Mouse (Mus musculus) forebrain, embryonic 11.5 days (tissue): Measurements from ENCODE around the gene Rnf207. TPM values are rescaled to one million over a fixed set of nuclear protein-coding genes. Genes with fewer than 3 reads are reported as not detected.

Experiments
- ATAC-seq: fragments of 200-750 bp; cut with Nextera tagmentation; replicated peaks from 2 replicates; pipeline ENCODE4 v1.8.0; 2017; ENCODE audit warnings: moderate TSS enrichment; ENCODE audit not compliant: low FRiP score
- DNase-seq: peaks from one replicate; pipeline ENCODE4 v3.0.0-alpha.2; 2017; ENCODE audit warnings: low spot score
- H3K27ac ChIP-seq: fragments of 300-500 bp; sonication (generic); 2 replicates; pipeline ENCODE4 v1.5.1; 2014; ENCODE audit warnings: low read depth, low read length
- H3K27me3 ChIP-seq: fragments of 300-500 bp; sonication (generic); 2 replicates; pipeline ENCODE4 v1.6.1; 2014; ENCODE audit warnings: mild to moderate bottlenecking, low read length, mixed read lengths; ENCODE audit not compliant: control insufficient read depth, insufficient read depth
- H3K36me3 ChIP-seq: fragments of 300-500 bp; sonication (generic); 2 replicates; pipeline ENCODE4 v1.6.1; 2014; ENCODE audit warnings: mild to moderate bottlenecking, low read length, moderate library complexity, mixed read lengths; ENCODE audit not compliant: control insufficient read depth, insufficient read depth
- H3K4me1 ChIP-seq: fragments of 300-500 bp; sonication (generic); replicated peaks from 2 replicates; pipeline ENCODE4 v1.6.1; 2014; ENCODE audit warnings: low read length, mixed read lengths; ENCODE audit not compliant: control insufficient read depth, insufficient read depth
- H3K4me2 ChIP-seq: fragments of 300-500 bp; sonication (generic); 2 replicates; pipeline ENCODE4 v1.6.1; 2014; ENCODE audit warnings: low read depth, mild to moderate bottlenecking, low read length, moderate library complexity, mixed read lengths; ENCODE audit not compliant: severe bottlenecking
- H3K4me3 ChIP-seq: fragments of 300-500 bp; sonication (generic); 2 replicates; pipeline ENCODE4 v1.5.1; 2014; ENCODE audit warnings: low read depth, low read length
- H3K9ac ChIP-seq: fragments of 300-500 bp; sonication (generic); 2 replicates; pipeline ENCODE4 v1.6.1; 2014; ENCODE audit warnings: low read length
- H3K9me3 ChIP-seq: fragments of 300-500 bp; sonication (generic); 2 replicates; pipeline ENCODE4 v1.6.1; 2016; ENCODE audit warnings: low read length, mixed read lengths; ENCODE audit not compliant: control insufficient read depth
- WGBS: fragments of 180-500 bp; shearing (Covaris S2); extraction: QIAGEN DNeasy Blood & Tissue Kit; methylation state at CpG from one replicate; pipeline ENCODE4 v1.1.7; 2014; 5-methylcytosine and 5-hydroxymethylcytosine counted together
- polyA plus RNA-seq: library from polyadenylated mRNA; unstranded; fragments of >200 nt; fragmentation: Nextera tagmentation; extraction: Ambion mirVana; gene quantifications from 2 replicates; pipeline ENCODE4 v1.2.1, GENCODE M21; 2014

Gene Rnf207
- 0.60 and 1.2 TPM in 2 replicates for polyA plus RNA-seq

- H3K36me3 ChIP-seq, result no peaks in the 10 kb centered on the region
- H3K9ac ChIP-seq, result peak within 1 kb of the TSS; percentile 41
- WGBS, result 2% methylated on average over 26 of the region's 26 CpGs
- H3K4me3 ChIP-seq, result 0 out of 2 replicates have a peak within 1 kb of the TSS, but pooled peaks have one; percentile 7
- no peaks in the 10 kb centered on the region for H3K9me3 ChIP-seq
- no peak within 1 kb of the TSS for H3K27ac ChIP-seq
- peaks cover 47% of the 10 kb centered on the region for H3K27me3 ChIP-seq
- peak; percentile 74 for DNase-seq
- no peak for ATAC-seq
- H3K4me2 ChIP-seq, result peak within 1 kb of the TSS; percentile 38; the same call in 1 of the 2 replicates
- H3K4me1 ChIP-seq, result no peaks in the 10 kb centered on the region; the same call in 1 of the 2 replicates
These were observed at the start of gene Rnf207 for GRCm38 (mm10) chr4:152318517-152319234. TSS of gene Rnf207 (minus strand) at chr4:152318993.

DNA sequence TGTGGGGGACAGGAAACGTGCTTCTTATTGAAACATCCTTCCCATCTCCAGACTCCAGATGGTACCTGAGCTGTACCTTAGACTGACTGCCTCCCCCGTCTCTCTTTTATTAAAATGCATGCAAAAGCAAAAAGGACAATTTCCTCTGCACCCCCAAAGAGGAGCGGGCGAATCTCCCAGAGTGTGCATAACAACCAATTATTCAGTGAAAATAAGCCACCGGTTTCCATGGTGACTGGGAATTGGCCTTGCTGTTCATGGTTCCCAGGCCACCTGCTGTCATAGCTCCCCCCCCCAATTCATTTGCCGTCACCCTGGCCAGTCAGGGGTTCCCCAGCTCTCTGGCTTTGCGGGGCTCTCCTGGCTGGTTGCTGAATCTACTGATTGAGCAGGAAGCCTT, 46.4 kb upstream of the Rnf207 start:
- ATAC-seq, result no peak
- WGBS, result 50% methylated on average over 7 of the region's 7 CpGs
- Histone ChIP-seq H3K9ac (no peak overlapping the region), H3K4me2 (no peak overlapping the region), H3K36me3 (no peaks in the 10 kb centered on the region), H3K4me3 (no peak overlapping the region), H3K27me3 (no peaks in the 10 kb centered on the region; the same call in 1 of the 2 replicates), H3K4me1 (peaks cover 10% of the 10 kb centered on the region; the same call in 1 of the 2 replicates), H3K27ac (no peak overlapping the region), H3K9me3 (no peaks in the 10 kb centered on the region)
- no peak for DNase-seq

DNA sequence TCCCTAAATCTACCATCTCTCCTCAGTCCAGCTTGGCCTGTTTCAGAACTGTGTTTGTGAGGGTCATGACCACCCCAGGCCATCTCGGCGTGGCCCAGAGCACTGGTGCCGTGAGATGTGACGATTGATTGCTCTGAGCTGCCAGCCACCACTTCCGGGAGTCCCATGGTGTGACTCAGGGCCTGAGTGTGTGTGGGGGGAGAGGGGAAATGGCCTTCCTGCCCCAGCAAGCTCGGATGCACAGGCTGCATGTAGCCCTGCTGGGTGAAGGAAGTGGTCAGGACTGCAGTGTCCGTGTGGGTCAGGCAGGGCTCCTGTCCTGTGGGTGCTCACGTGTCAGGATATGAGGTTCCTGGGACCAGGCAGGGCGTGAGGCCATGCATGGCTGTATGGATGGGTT, 43.4 kb upstream of the Rnf207 start:
- DNase-seq, result no peak
- 78% methylated on average over 9 of the region's 9 CpGs for WGBS

GRCm38 (mm10) chr4:152360855-152361254, 42.1 kb upstream of the Rnf207 start:
- H3K4me1 ChIP-seq, result peaks cover 10% of the 10 kb centered on the region; the same call in 1 of the 2 replicates
- no peaks in the 10 kb centered on the region for H3K9me3 ChIP-seq
- H3K36me3 ChIP-seq, result no peaks in the 10 kb centered on the region
- H3K4me2 ChIP-seq, result peak overlapping the region; percentile 52
- peak; percentile 90 for DNase-seq
- H3K27ac ChIP-seq, result no peak overlapping the region
- under 1% methylated on average over 24 of the region's 24 CpGs for WGBS
- peak; percentile 79 for ATAC-seq
- H3K27me3 ChIP-seq, result peaks cover 2% of the 10 kb centered on the region; the same call in 1 of the 2 replicates
- peak overlapping the region; percentile 29; the same call in 1 of the 2 replicates for H3K9ac ChIP-seq
- peak overlapping the region; percentile 24 for H3K4me3 ChIP-seq

More for the DNA sequence above, 43.4 kb upstream of the Rnf207 start:
- Histone ChIP-seq H3K4me1 (peaks cover 10% of the 10 kb centered on the region; the same call in 1 of the 2 replicates), H3K36me3 (no peaks in the 10 kb centered on the region), H3K9ac (no peak overlapping the region), H3K9me3 (no peaks in the 10 kb centered on the region), H3K27me3 (peaks cover 2% of the 10 kb centered on the region; the same call in 1 of the 2 replicates), H3K4me2 (no peak overlapping the region), H3K4me3 (no peak overlapping the region), H3K27ac (no peak overlapping the region)
- no peak for ATAC-seq

DNA sequence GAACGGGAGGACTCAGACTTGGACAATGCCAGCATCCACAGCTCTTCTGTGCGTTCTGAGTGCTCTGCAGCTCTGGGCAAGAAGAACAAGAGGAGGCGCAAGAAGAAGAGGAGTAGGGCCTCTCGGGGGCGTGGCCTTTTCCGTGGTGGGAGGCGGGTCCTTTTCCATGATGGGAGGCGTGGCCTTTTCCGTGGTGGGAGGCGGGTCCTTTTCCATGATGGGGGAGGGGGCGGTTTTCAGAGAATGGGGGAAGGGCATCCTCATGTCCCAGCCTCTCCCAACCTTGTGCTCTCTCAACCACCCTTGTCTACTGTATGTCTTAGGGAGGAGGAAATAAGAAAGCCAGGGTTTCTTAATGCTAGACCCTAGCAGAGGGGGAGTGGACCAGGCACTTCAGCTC, 40.9 kb upstream of the Rnf207 start:
- Histone ChIP-seq H3K9me3 (no peaks in the 10 kb centered on the region), H3K4me3 (no peak overlapping the region), H3K27ac (no peak overlapping the region), H3K4me1 (peaks cover 5% of the 10 kb centered on the region; the same call in 1 of the 2 replicates), H3K36me3 (no peaks in the 10 kb centered on the region), H3K9ac (no peak overlapping the region), H3K4me2 (no peak overlapping the region), H3K27me3 (peaks cover 2% of the 10 kb centered on the region; the same call in 1 of the 2 replicates)
- ATAC-seq (no peak), DNase-seq (no peak)
- 14% methylated on average over 10 of the region's 11 CpGs for WGBS

- H3K9ac ChIP-seq, result no peak overlapping the region
- DNase-seq (no peak), ATAC-seq (no peak)
- no peaks in the 10 kb centered on the region for H3K36me3 ChIP-seq
- no peak overlapping the region for H3K27ac ChIP-seq
- H3K4me1 ChIP-seq, result peaks cover 7% of the 10 kb centered on the region; the same call in 1 of the 2 replicates
- 77% methylated on average over 7 of the region's 7 CpGs for WGBS
- H3K9me3 ChIP-seq, result no peaks in the 10 kb centered on the region
- peaks cover 2% of the 10 kb centered on the region; the same call in 1 of the 2 replicates for H3K27me3 ChIP-seq
- H3K4me3 ChIP-seq, result no peak overlapping the region
- H3K4me2 ChIP-seq, result no peak overlapping the region
These were observed 36.9 kb upstream of the Rnf207 start for GRCm38 (mm10) chr4:152355672-152356071.

DNA sequence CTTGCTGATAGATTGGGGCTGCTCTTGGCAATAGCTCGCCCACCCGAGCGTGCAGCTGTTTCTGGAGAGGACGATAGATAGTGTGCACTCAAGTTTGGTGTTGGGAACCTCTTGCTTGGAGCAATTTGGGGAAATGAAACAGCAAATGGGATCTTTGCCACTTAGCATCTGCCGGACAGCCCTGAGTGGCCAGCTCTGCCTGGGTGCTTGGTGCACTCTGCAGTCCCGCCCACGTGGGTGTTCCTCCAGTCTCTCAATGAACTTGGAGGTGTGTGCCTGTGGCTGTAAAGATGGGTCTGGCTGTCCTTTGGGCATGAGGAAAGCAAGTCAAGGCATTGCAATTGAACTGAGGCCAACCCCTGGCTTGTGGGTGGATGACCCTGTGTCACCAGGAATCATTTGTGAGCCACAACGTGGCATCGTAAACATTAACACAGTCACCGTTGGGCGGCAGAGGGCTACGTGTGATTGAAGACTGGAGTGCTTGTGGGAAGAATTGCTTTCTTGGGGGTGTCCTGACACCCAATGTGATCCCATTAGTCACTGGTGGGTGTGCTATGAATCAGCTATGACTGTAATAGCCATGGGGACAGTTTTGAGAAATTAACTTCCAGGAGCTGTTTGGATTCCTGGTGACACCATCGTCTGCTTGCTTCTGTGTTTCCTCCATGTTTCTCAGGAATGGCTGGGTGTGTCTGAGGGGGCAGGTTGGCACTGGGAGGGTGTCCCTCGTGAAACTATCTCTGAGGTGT, 35.3 kb upstream of the Rnf207 start:
- WGBS, result 83% methylated on average over 14 of the region's 14 CpGs
- Histone ChIP-seq H3K9ac (no peak overlapping the region), H3K4me2 (no peak overlapping the region), H3K36me3 (no peaks in the 10 kb centered on the region), H3K9me3 (no peaks in the 10 kb centered on the region), H3K27ac (no peak overlapping the region), H3K4me1 (peaks cover 9% of the 10 kb centered on the region), H3K4me3 (no peak overlapping the region), H3K27me3 (no peaks in the 10 kb centered on the region; the same call in 1 of the 2 replicates)
- ATAC-seq, result no peak
- no peak for DNase-seq

DNA sequence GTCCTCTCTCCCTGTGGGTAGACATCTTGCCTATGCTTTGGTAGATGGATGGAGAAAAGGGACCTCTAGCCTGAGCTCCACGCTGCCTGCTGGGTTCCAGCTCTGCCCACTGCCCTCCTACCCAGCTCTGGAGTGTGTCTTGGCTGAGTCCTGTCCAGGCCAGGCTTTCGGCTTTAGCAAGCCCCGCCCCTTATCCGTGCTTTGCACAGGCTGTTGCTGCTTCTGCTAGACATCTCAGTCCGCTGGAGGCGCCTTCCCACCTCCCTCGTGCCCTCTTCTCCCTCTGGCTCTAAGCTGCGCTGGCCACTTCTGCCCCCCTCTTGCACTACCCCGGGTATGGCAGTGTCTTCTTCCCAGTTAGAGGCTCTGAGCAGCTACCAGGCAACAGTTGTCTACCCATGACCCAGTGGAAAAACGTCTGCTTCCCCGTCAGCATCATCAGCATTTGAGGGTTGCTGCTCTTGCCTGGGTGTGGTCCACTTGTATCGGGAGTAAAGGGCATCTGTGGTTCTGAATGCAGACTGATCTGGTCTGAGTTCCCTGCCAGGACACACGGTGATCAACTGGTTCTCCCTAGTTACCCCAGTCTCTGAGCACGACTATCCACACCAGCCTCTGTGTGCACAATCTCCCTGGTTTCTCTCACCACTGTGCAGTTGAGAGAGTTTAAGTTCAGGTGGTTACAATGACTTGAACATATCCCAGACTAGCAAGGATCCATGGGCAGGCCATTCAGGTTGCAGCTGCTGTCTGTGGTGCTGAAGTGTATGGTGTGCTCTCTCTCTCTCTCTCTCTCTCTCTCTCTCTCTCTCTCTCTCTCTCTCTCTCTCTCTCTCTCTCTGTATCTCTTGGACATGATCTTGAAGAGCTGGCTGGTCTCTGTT, 32.9 kb upstream of the Rnf207 start:
- WGBS, result 13% methylated on average over 14 of the region's 14 CpGs
- Histone ChIP-seq H3K27ac (no peak overlapping the region), H3K36me3 (no peaks in the 10 kb centered on the region), H3K4me1 (peaks cover 9% of the 10 kb centered on the region), H3K9me3 (no peaks in the 10 kb centered on the region), H3K9ac (no peak overlapping the region), H3K4me2 (no peak overlapping the region), H3K27me3 (peaks cover 2% of the 10 kb centered on the region; the same call in 1 of the 2 replicates), H3K4me3 (no peak overlapping the region)
- DNase-seq (no peak), ATAC-seq (peak; percentile 37; the same call in 1 of the 2 replicates)
